25 mouse cellular contexts compared by ENCODE assay signal in the genomic region with DNA sequence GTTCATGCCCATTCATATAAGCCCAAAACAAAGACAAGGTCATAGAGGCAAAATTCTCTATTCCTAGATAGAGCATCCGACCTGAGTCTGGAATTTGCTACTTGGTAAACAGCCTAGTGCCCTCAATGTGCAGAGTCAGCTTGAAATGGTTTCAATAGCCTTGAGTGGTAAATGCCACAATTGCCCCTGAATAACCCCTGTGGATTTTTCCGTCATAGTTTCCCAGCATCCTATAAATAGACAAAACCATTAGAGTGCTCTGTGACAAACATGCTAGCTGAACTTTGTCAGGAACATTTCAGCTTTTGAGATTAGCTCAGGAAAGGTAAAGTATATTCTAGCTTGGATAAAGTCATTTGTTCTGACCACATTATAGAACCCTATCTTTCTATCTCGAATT.
DNase-seq lines count a peak whose midpoint lies in the region; ATAC-seq and TF ChIP-seq lines count a peak whose summit lies in the region.
"Had no signal": no experiment of that assay in that cellular context is flagged by ENCODE, and none has a peak within 500 bp of the region (broad histone marks: within the 10 kb centered on the region; RNA-seq: fewer than 3 reads in every experiment).

No protein-coding gene starts in this region.

- DNase-seq in heart, adult 11 months = peak; percentile 89
- DNase-seq in heart, postnatal 25 days (ENCODE audit: low spot score) = no peak
- DNase-seq in kidney, adult 2 months = peak; percentile 9
- DNase-seq in kidney, postnatal 10 days = no peak
- DNase-seq in adipocyte (ENCODE audit: low spot score) = peak; percentile 14
- peak; percentile 76 for DNase-seq in heart, postnatal 0 days (ENCODE audit: low spot score)
- DNase-seq in left cerebral cortex, adult 8-10 months (ENCODE audit: low spot score in 2 of 2) = no peak
- no peak for DNase-seq in adrenal gland, adult 8-10 months
- DNase-seq: adrenal gland, postnatal 36 days; cerebellum, adult 2 months; cerebellum, postnatal 14 days; gastrocnemius, postnatal 14 days; midbrain, embryonic 14.5 days; thymus, postnatal 4 days had no signal

- H3K27ac ChIP-seq in kidney, adult 2 months (ENCODE audit: insufficient read depth, low read depth, low read length) = no peak overlapping the region
- H3K27ac ChIP-seq in heart, postnatal 0 days (ENCODE audit: low read depth) = peak overlapping the region; percentile 47
- H3K27ac ChIP-seq: embryonic facial prominence, embryonic 10.5 days; embryonic facial prominence, embryonic 15.5 days; forebrain, embryonic 13.5 days; hindbrain, embryonic 13.5 days; kidney, embryonic 15.5 days; layer of hippocampus, adult 2 months; left cerebral cortex, adult 2 months; limb, embryonic 13.5 days; lung, embryonic 15.5 days had no signal

- no peak for TF ChIP-seq POLR2A in kidney, adult 2 months (IDR thresholded peaks at IDR 0.05; ENCODE audit: low read depth, low read length)

- intact Hi-C loops in heart, postnatal 25 days (cut with DNase I) = no loop called here

- H3K4me1 ChIP-seq in kidney, adult 2 months (ENCODE audit: control insufficient read depth, insufficient read depth, low read length) = no peaks in the 10 kb centered on the region
- H3K4me1 ChIP-seq in heart, postnatal 0 days (ENCODE audit: control insufficient read depth, insufficient read depth) = peaks cover 10% of the 10 kb centered on the region; the same call in 1 of the 2 replicates
- H3K4me1 ChIP-seq: embryonic facial prominence, embryonic 10.5 days; embryonic facial prominence, embryonic 15.5 days; forebrain, embryonic 13.5 days; hindbrain, embryonic 13.5 days; kidney, embryonic 15.5 days; lung, embryonic 15.5 days had no signal

- no peak overlapping the region for H3K9ac ChIP-seq in heart, postnatal 0 days (replicated peaks; ENCODE audit: low read depth, low read length)
- H3K9ac ChIP-seq: embryonic facial prominence, embryonic 15.5 days; forebrain, embryonic 13.5 days; hindbrain, embryonic 13.5 days; kidney, embryonic 15.5 days; limb, embryonic 13.5 days; lung, embryonic 15.5 days had no signal

- no peak overlapping the region for H3K4me2 ChIP-seq in heart, postnatal 0 days (ENCODE audit: low read depth, low read length)
- H3K4me2 ChIP-seq: embryonic facial prominence, embryonic 15.5 days; forebrain, embryonic 13.5 days; hindbrain, embryonic 13.5 days; kidney, embryonic 15.5 days; limb, embryonic 13.5 days; liver, embryonic 11.5 days; lung, embryonic 15.5 days had no signal

- H3K4me3 ChIP-seq in kidney, adult 2 months (ENCODE audit: insufficient read depth, low read depth, low read length) = no peak overlapping the region
- H3K4me3 ChIP-seq in heart, postnatal 0 days (ENCODE audit: low read depth, low read length) = no peak overlapping the region
- H3K4me3 ChIP-seq: embryonic facial prominence, embryonic 10.5 days; embryonic facial prominence, embryonic 15.5 days; forebrain, embryonic 13.5 days; hindbrain, embryonic 13.5 days; kidney, embryonic 15.5 days; layer of hippocampus, adult 2 months; left cerebral cortex, adult 2 months; limb, embryonic 13.5 days; lung, embryonic 15.5 days had no signal

- H3K9me3 ChIP-seq in heart, postnatal 0 days (replicated peaks; ENCODE audit: control insufficient read depth, low read length) = no peaks in the 10 kb centered on the region
- H3K9me3 ChIP-seq: embryonic facial prominence, embryonic 10.5 days; embryonic facial prominence, embryonic 15.5 days; forebrain, embryonic 13.5 days; hindbrain, embryonic 13.5 days; kidney, embryonic 15.5 days; limb, embryonic 13.5 days; lung, embryonic 15.5 days had no signal

- ATAC-seq in heart, postnatal 0 days (ENCODE audit: insufficient read depth, low read depth) = peak; percentile 85
- ATAC-seq: forebrain, embryonic 13.5 days; intestine, embryonic 16.5 days had no signal

- no peak for TF ChIP-seq EP300 in heart, postnatal 0 days (IDR thresholded peaks at IDR 0.05; ENCODE audit: low read depth)

- H3K36me3 ChIP-seq in kidney, adult 2 months (ENCODE audit: control insufficient read depth, insufficient read depth, low read length) = no peaks in the 10 kb centered on the region
- H3K36me3 ChIP-seq in heart, postnatal 0 days (replicated peaks; ENCODE audit: control insufficient read depth, insufficient read depth, low read length) = no peaks in the 10 kb centered on the region
- H3K36me3 ChIP-seq: embryonic facial prominence, embryonic 10.5 days; embryonic facial prominence, embryonic 15.5 days; hindbrain, embryonic 13.5 days; kidney, embryonic 15.5 days; limb, embryonic 13.5 days; lung, embryonic 15.5 days had no signal

- H3K27me3 ChIP-seq in kidney, adult 2 months (replicated peaks; ENCODE audit: control insufficient read depth, insufficient read depth, low read length) = no peaks in the 10 kb centered on the region
- H3K27me3 ChIP-seq in heart, postnatal 0 days (ENCODE audit: control insufficient read depth, insufficient read depth, low read length) = no peaks in the 10 kb centered on the region
- H3K27me3 ChIP-seq: embryonic facial prominence, embryonic 15.5 days; forebrain, embryonic 13.5 days; hindbrain, embryonic 13.5 days; kidney, embryonic 15.5 days; limb, embryonic 13.5 days; lung, embryonic 15.5 days had no signal

- TF ChIP-seq CTCF in kidney, adult 2 months (conservative IDR thresholded peaks at IDR 0.05; ENCODE audit: insufficient read depth, insufficient read length, low read depth, low read length) = no peak
- no peak for TF ChIP-seq CTCF in heart, postnatal 0 days (IDR thresholded peaks at IDR 0.05; ENCODE audit: low read depth)

- 45% methylated on average over 3 of the region's 3 CpGs for WGBS in kidney, adult 2 months
- WGBS in heart, postnatal 0 days = 32% methylated on average over 3 of the region's 3 CpGs

Comparison
In these comparisons a context has a peak if more than half of its experiments do, and no peak if none do; other contexts are left out.
1. DNase-seq: peak in heart, adult 11 months (single experiment), kidney, adult 2 months (single experiment), adipocyte (single experiment) and heart, postnatal 0 days (single experiment); none in heart, postnatal 25 days (single experiment), kidney, postnatal 10 days (single experiment), left cerebral cortex, adult 8-10 months (0 of 2) and adrenal gland, adult 8-10 months (single experiment).